Mouse (Mus musculus): ENCODE measurements around the gene Gjc3. TPM values are rescaled to one million over a fixed set of nuclear protein-coding genes. Genes with fewer than 3 reads are reported as not detected.
"Not testable (repeated sequence)": the region's sequence is repeated elsewhere in the genome, so short reads cannot be mapped to it uniquely, and the experiment has no call there.

Gene Gjc3
- total RNA-seq (2015; ENCODE audit: low replicate concordance): not detected in 2 replicates
- total RNA-seq (2017; ENCODE audit: low replicate concordance): not detected in 2 replicates

DNA sequence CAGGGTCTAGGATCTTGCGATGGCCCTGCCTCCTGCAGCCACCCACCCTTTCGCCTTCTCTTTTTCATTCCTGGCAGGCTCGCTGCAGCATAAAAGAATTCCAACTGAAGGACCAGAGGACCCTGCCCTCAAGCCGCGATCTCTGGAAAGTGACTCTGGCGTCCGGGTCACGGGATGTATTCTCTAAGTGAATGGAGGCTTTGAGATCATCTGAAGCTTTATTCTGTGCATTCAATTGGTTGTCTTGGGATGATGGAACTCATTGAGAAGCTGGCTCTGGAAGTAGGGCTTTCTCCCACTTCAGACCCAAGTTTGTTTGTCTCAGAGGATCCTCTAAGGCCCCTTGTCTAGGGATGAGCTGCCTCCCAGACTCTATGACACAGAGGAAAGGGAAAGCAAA lies at the start of gene Gjc3:
Gene Gjc3, minus strand, starts transcription at position 154 of the 400 bp plus-strand sequence.
- no peak for ATAC-seq (replicated peaks; ENCODE audit: low FRiP score, poor library complexity, severe bottlenecking)

- no peak for ATAC-seq (replicated peaks; ENCODE audit: low FRiP score, poor library complexity, severe bottlenecking)
Observed at GRCm38 (mm10) chr5:138012382-138012781, 49.5 kb upstream of the Gjc3 start.

DNA sequence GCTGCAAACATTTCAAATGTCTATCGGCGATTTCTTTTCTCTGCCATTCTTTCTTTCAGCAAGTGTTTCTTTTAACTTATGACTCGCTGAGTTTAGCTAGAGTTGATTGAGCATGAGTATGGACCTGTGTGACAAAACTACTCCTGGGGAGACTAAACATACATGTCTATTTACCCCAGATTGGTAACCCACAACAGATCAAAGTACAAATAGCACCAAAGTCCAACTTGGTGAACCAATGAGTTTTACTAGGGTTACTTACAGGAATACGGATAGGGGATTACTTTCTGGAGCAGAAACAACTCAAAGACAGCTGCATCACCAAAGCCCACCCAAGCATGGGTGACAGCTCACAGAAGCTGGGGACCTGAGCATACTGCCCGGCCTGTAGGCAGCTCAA lies 46.5 kb upstream of the Gjc3 start:
- ATAC-seq (replicated peaks; ENCODE audit: low FRiP score, poor library complexity, severe bottlenecking): no peak

- ATAC-seq (replicated peaks; ENCODE audit: low FRiP score, poor library complexity, severe bottlenecking): no peak
Observed at GRCm38 (mm10) chr5:137986351-137986750, 23.5 kb upstream of the Gjc3 start.

- no peak for ATAC-seq (replicated peaks; ENCODE audit: low FRiP score, poor library complexity, severe bottlenecking)
Observed at GRCm38 (mm10) chr5:137981300-137981699, 18.4 kb upstream of the Gjc3 start, which contains the start of gene Azgp1. TSS of gene Azgp1 (plus strand) at chr5:137981520.

DNA sequence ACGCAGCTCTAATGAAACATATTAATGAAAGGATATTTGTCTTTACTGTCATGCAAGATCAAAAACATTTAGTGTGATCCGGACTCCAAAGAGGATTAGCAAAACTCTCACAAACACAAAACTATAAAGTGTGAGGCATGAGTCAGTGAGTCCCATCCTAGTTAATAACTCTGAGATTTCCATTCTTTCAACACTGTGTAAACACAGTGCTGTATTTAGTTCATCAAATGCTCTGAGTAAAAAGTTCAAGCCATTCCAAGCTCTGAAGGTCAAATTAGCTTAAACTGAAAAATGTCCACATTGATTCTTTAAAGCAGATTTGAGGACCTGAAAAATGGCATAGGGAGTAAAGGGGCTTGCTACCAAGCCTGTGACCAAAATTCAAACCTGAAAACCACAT lies 16.2 kb upstream of the Gjc3 start:
- ATAC-seq (replicated peaks; ENCODE audit: low FRiP score, poor library complexity, severe bottlenecking): no peak

DNA sequence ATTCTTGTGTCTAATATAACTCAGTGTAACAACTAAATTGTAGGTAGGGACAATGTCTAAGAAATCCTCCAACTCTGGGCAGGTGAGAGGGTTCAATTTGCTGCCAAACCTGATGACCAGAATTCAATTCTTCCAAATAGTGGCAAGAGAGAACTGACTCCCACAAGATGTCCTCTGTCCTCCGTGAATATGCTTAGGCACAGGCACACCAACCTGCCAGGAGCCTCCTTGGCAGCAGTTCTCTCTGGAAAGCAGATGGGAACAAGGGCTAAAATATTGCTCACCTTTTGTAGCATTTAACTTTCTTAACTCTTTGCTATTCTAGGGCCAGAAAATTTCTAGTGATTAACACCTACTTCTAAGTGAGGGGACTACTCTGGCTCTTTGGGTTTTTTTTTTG lies 14.4 kb upstream of the Gjc3 start:
- no peak for ATAC-seq (replicated peaks; ENCODE audit: low FRiP score, poor library complexity, severe bottlenecking)

DNA sequence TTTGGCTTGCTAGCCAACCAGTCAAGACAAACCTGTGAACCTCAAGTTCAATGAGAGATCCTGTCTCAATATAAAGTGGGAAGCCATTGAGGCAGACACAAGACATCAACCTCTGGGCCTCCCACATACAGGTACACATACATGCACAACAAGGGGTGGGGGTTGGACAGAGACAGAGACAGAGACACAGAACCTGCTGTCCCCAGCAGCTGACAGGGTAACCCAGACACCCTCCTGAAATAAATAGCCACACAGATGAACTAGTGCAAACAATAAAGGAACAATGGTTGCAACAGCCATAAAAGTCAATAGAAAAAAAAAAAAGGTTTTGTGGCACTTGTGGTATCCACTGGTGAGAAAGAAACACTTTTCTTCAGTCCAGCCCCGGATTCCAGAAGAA lies 12.5 kb upstream of the Gjc3 start:
- ATAC-seq (replicated peaks; ENCODE audit: low FRiP score, poor library complexity, severe bottlenecking): no peak

GRCm38 (mm10) chr5:137974724-137975123 lies 11.8 kb upstream of the Gjc3 start:
- ATAC-seq (replicated peaks; ENCODE audit: low FRiP score, poor library complexity, severe bottlenecking): no peak

DNA sequence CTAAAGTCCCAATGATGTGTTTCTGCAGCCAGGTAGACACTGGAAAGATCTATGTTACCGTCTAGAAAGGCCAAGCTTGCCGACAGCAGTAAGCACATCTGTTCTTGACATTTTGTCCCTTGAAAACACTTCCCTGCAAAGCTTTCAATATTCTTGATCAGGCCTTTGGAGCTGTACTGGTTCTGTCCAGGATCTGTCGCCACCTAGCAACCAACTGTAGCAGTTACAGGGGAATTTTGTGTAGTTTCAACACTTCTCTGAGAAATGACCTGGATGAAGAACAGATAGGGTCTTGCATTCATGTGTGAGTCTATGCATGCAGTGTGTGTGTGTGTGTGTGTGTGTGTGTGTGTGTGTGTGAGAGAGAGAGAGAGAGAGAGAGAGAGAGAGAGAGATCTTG lies 10.8 kb upstream of the Gjc3 start:
- no peak for ATAC-seq (replicated peaks; ENCODE audit: low FRiP score, poor library complexity, severe bottlenecking)

DNA sequence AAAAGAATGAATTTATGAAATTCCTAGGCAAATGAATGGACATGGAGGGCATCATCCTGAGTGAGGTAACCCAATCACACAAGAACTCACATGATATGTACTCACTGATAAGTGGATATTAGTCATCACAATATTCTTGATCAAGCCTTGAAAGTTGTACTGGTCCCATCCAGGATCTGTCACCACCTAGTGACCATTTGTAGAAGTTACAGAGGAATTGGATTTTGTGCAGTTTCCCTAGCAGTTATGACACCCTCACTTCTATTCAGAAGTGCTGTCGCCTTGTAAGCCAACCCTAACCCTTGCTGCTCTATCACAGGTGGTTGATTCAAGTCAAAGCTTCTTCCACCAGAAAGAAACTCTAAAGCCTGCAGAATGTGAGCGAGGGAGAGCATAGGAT lies 10.3 kb upstream of the Gjc3 start:
- ATAC-seq (replicated peaks; ENCODE audit: low FRiP score, poor library complexity, severe bottlenecking): no peak

DNA sequence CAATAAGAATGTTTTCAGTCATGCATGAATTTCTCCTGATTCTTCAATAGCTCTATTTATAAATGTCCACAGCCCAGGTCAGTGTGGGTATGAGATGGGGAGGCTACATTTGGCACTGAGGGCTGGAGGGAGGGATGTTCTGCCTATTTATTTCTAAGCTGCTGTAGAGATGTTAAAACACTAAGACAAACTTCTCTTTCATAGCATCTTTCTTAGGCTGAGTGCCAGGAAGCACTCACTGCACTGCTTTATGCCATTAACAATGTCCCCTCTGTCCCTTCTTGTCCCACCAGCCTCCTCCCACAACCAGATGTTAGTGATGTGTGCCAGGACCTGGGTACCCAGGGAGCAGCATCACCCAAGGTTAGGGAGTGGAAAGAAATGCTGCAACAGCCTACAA lies 3.6 kb upstream of the Gjc3 start:
- ATAC-seq (replicated peaks; ENCODE audit: low FRiP score, poor library complexity, severe bottlenecking): no peak

- no peak for ATAC-seq (replicated peaks; ENCODE audit: low FRiP score, poor library complexity, severe bottlenecking)
Observed at GRCm38 (mm10) chr5:137956404-137956803, 6.5 kb downstream of the Gjc3 start.

DNA sequence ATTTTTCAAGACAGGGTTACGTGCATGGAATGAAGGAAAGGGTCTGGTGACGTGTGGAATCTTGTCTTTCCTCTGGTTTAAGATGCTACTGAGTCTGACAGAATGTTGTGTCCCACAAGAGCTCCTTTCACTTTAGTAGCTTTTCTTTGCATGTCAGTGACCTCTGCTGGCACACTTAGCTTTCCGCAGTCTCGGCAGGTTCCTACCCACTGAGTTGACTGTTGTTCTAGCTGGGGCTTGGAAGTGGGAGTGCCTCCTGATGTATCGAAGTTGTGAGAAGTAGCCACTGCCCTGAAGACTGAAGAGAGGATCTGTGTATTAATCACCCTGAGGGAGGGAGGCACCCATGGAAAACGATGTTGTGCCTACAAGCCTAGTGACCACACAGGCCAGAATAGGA lies 11.7 kb downstream of the Gjc3 start:
- no peak for ATAC-seq (replicated peaks; ENCODE audit: low FRiP score, poor library complexity, severe bottlenecking)

- ATAC-seq (replicated peaks; ENCODE audit: low FRiP score, poor library complexity, severe bottlenecking): no peak
Observed at GRCm38 (mm10) chr5:137947303-137947702, 15.6 kb downstream of the Gjc3 start.

DNA sequence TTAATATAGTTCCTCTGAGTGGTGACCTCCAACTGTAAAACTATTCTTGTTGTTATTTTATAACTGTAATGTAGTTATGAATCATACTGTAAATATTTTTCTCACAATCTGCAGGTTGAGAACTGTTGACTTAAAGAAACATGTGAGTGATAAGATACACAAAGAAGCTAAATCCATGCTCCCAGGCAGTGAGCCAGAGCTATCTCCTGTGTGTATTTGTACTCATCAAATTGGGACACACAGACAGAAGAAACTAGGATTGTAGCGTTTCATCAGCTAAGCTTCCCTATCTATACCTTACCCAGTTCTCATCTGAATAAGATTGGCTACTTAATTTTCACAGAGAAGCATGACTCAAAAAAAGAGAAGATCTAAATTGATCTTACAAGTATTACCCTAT lies 19.8 kb downstream of the Gjc3 start:
- ATAC-seq (replicated peaks; ENCODE audit: low FRiP score, poor library complexity, severe bottlenecking): no peak

DNA sequence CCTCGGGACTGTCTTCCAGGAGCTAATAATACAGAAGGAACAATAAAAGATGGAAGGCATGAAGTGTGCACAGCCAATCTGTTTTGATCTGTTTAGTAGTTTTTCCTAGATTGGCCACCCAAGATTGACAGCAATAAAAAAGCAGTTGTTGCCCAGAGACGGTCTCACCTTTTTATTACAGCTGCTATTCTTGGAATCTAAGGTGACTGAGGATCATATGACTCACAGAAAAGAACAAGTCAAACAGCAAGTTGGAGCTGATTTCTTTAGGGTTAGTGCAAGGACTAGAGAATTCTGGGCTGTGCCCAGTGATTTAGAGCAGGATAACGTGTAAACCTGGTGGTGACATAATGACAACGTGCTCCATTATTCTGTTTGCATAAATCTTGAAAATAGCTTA lies 21.9 kb downstream of the Gjc3 start:
- ATAC-seq (replicated peaks; ENCODE audit: low FRiP score, poor library complexity, severe bottlenecking): no peak

- ATAC-seq (replicated peaks; ENCODE audit: low FRiP score, poor library complexity, severe bottlenecking): no peak
Observed at GRCm38 (mm10) chr5:137937238-137937637, 25.7 kb downstream of the Gjc3 start.

DNA sequence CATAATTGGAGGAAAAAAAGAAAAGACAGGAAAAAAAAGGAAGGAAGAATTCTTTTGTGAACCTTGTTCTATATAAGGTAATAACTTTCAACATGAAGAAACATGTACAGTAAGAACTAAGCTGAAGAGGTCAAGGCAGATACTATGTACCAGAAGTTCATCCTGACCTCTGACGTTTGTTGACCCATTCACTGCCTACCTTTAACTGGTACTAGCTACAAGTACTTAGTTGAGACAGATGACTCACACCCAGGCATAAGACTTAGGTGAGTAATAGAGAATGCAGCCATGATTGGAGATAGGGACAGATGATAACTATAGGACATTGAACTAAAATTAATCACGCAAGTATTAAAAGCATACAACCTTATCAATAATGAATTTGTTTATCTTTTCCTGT lies 26.4 kb downstream of the Gjc3 start:
- no peak for ATAC-seq (replicated peaks; ENCODE audit: low FRiP score, poor library complexity, severe bottlenecking)

DNA sequence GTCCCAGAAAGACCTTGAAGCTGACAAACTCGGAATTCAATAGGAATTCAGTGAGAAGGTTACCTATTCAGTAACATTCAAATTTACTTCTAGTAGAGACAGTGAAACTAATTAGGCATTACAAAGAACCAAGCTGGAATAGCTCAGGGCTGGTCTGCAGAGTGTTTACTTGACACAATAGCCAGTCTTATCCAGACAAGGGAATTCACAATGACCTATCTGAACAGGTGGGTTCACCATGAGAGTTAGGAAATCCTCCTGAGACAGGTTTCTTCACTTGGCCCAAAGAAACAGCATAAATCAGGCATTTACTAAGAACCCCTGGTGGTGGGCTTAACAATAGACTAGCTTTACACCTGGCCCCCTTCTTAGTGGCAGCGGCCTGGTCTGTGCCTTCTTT lies 29.0 kb downstream of the Gjc3 start:
- ATAC-seq (replicated peaks; ENCODE audit: low FRiP score, poor library complexity, severe bottlenecking): not testable (repeated sequence)

DNA sequence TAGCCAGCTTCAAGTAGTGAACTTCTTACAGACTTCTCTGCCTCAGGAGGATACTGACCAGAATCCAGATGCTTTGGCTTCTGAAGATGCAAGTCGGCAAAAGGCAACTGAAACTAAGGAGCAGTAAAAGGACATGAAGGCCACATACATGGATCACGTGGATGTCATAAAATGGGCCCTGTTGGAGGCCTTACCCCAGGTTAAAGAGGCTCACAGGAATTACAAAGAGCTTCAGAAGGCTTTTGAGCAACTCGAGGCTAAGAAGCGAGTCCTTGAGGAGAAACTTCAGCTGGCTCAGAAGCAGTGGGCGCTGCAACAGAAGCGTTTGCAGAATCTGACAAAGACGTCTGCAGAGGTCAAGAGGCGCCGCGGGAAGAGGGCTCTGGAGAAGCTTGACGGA lies 34.5 kb downstream of the Gjc3 start:
- ATAC-seq (replicated peaks; ENCODE audit: low FRiP score, poor library complexity, severe bottlenecking): no peak

DNA sequence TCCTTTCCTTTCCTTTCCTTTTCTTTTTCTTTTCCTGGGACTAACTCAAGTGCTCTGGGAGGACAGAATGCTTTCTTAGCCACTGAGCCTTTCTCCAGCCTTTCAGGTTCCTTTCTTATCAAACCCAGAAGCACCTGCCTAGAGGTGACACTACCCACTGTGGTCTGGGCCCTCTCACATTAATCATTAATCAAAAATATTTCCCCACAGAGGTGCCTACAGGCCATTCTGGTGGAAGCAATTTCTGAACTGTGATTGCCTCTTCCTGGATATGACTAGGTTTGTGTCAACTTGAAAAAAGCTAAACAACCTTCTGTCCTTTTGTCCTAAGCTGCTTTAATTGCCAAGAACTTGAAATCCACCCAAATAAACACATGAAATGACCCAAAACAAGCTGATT lies 40.7 kb downstream of the Gjc3 start:
- ATAC-seq (replicated peaks; ENCODE audit: low FRiP score, poor library complexity, severe bottlenecking): no peak

DNA sequence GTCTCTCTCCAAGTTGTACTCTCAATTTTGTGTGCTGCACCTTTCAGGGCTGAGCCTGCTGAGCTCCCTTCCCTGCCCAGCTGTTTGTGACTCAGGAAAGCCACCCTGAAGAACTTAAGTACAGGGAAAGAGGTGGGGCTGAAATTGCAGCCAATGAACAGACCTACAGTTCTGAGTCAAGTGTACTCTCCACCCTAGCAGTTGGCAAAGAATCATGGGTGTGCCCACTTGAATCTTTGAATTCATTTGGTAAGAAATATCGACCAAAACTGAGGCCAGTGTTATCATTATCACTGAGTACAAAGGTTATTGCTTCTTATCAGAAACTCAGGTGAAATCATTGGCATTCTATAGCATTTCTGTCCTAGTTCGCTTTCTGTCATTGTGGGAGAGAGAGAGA lies 41.4 kb downstream of the Gjc3 start, which contains the start of gene Cyp3a13:
Gene Cyp3a13, minus strand, starts transcription at position 88 of the 400 bp plus-strand sequence.
- no peak for ATAC-seq (replicated peaks; ENCODE audit: low FRiP score, poor library complexity, severe bottlenecking)

Data from erythroid progenitor cell, adult 5-6 weeks (primary cell).